Mouse (Mus musculus) neutrophil, adult 5-6 weeks (primary cell): Measurements from ENCODE around the gene Gm49384. TPM values are rescaled to one million over a fixed set of nuclear protein-coding genes. Genes with fewer than 3 reads are reported as not detected.

Experiments
- ATAC-seq: fragments of 151-379, 151-347 bp; 2 replicates; pipeline ENCODE4 v1.8.0; 2017; ENCODE audit warnings: mild to moderate bottlenecking, moderate TSS enrichment; ENCODE audit not compliant: insufficient number of reproducible peaks, poor library complexity, low FRiP score, severe bottlenecking; ENCODE audit errors: extremely low read depth
- total RNA-seq: library from RNA; stranded (forward); fragments of 200-1000 nt; gene quantifications from 2 replicates; pipeline ENCODE4 v1.2.3, GENCODE M21; 2017

Gene Gm49384
- total RNA-seq, 1 experiment from 2014 or later: 10.5 TPM

GRCm38 (mm10) chr12:69210056-69210979, 6.3 kb upstream of the Gm49384 start:
- ATAC-seq: no peak

GRCm38 (mm10) chr12:69208520-69208919, 4.5 kb upstream of the Gm49384 start:
- ATAC-seq: no peak

- no peak for ATAC-seq
Measured at GRCm38 (mm10) chr12:69207926-69208325, 3.9 kb upstream of the Gm49384 start.

- no peak for ATAC-seq
Measured at GRCm38 (mm10) chr12:69207396-69207795, 3.3 kb upstream of the Gm49384 start.

- no peak for ATAC-seq
Measured at GRCm38 (mm10) chr12:69198985-69199384, 5.1 kb downstream of the Gm49384 start.

- 0 out of 2 replicates have a peak, but pooled peaks have one; percentile 7 for ATAC-seq
Measured at GRCm38 (mm10) chr12:69198164-69198535, 5.9 kb downstream of the Gm49384 start, which contains the start of gene Dnaaf2. Gene Dnaaf2 (minus strand): TSS chr12:69198429.

- ATAC-seq: peak; percentile 55
Measured at GRCm38 (mm10) chr12:69197378-69198163, 6.5 kb downstream of the Gm49384 start.

- peak; percentile 73 for ATAC-seq
Measured at GRCm38 (mm10) chr12:69196444-69197377, 7.4 kb downstream of the Gm49384 start, which contains the start of gene Gm49383. Gene Gm49383 (minus strand): TSS chr12:69197104.

- no peak for ATAC-seq
Measured at GRCm38 (mm10) chr12:69192637-69193036, 11.4 kb downstream of the Gm49384 start.

GRCm38 (mm10) chr12:69191396-69191795, 12.7 kb downstream of the Gm49384 start:
- no peak for ATAC-seq

GRCm38 (mm10) chr12:69190522-69190921, 13.5 kb downstream of the Gm49384 start:
- 0 out of 2 replicates have a peak, but pooled peaks have one; percentile 44 for ATAC-seq

GRCm38 (mm10) chr12:69190074-69190473, 14.0 kb downstream of the Gm49384 start:
- no peak for ATAC-seq

- ATAC-seq: no peak
Measured at GRCm38 (mm10) chr12:69186811-69187471, 17.1 kb downstream of the Gm49384 start.

GRCm38 (mm10) chr12:69185371-69185770, 18.7 kb downstream of the Gm49384 start:
- no peak for ATAC-seq

- ATAC-seq: peak; percentile 21; the same call in 1 of the 2 replicates
Measured at GRCm38 (mm10) chr12:69184342-69185295, 19.4 kb downstream of the Gm49384 start.

- peak; percentile 94 for ATAC-seq
Measured at GRCm38 (mm10) chr12:69183583-69184308, 20.3 kb downstream of the Gm49384 start, which contains the start of the genes Rpl36al and Mgat2. Gene Rpl36al (minus strand): TSS chr12:69184083. Gene Mgat2 (plus strand): TSS chr12:69184157.
